Mouse (Mus musculus) macrophage (primary cell): ENCODE measurements around the gene Tmbim7. TPM values are rescaled to one million over a fixed set of nuclear protein-coding genes. Genes with fewer than 3 reads are reported as not detected.
"Not testable (repeated sequence)": the region's sequence is repeated elsewhere in the genome, so short reads cannot be mapped to it uniquely, and the experiment has no call there.

Experiments used
- H3K27ac ChIP-seq: fragments of 350-480 bp; formaldehyde crosslinking; 2 replicates; pipeline ENCODE4 v1.9.0; 2021
- H3K36me3 ChIP-seq: fragments of 350-480 bp; formaldehyde crosslinking; 2 replicates; pipeline ENCODE4 v1.9.0; 2021; ENCODE audit errors: inconsistent target
- H3K4me3 ChIP-seq: fragments of 350-480 bp; formaldehyde crosslinking; 2 replicates; pipeline ENCODE4 v1.9.0; 2021; ENCODE audit errors: inconsistent target
- H3K79me2 ChIP-seq: fragments of 350-480 bp; formaldehyde crosslinking; 2 replicates; pipeline ENCODE4 v1.9.0; 2021; ENCODE audit errors: inconsistent target
- WGBS: methylation state at CpG from one replicate; pipeline ENCODE4 v1.1.7; 2026; ENCODE audit warnings: inconsistent platforms; ENCODE audit not compliant: missing documents; 5-methylcytosine and 5-hydroxymethylcytosine counted together
- polyA plus RNA-seq: library from polyadenylated mRNA; stranded (reverse); fragments of 250-400 nt; gene quantifications from 3 replicates; pipeline ENCODE4 v1.2.4, GENCODE M21; 2018; ENCODE audit warnings: inconsistent platforms

Gene Tmbim7
- polyA plus RNA-seq, 1 experiment from 2014 or later = not detected

- peaks cover 38% of the 10 kb centered on the region for H3K79me2 ChIP-seq
- H3K36me3 ChIP-seq = no peaks in the 10 kb centered on the region
- no peak overlapping the region for H3K4me3 ChIP-seq
- H3K27ac ChIP-seq = no peak overlapping the region
- 0% methylated on average over 26 of the region's 46 CpGs for whole genome bisulfite sequencing
These were observed 3.3 kb upstream of the Tmbim7 start for GRCm38 (mm10) chr5:3647708-3648121.

DNA sequence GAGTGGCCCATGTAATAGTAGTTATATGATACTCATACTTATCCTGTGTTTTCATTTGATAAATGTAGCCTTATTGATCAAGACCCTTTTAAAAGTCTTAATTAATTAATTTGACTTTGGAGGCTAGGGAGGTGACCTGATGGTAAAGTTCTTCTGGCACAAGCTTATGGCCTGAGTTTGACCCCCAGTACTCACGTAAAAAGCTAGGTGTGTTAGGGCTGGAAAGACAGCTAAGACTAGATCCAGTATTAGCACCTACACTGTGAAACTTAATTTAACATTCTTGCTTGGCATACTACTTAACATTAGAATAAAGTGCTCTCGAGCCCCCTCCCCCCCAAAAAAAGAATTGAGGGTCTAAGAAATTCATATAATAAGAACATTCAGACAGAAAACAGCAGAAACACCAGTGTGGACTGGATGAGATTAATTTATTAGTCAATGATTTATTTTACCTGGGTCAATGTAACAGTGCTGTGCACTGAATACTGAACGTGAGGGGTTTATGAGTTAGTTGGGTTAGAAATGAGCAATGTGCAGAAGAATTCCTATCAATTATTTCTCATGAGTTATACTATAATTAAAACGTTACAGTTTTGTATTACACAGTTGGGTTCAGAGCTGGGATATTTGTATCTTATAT, 2.7 kb upstream of the Tmbim7 start:
- no peaks in the 10 kb centered on the region for H3K36me3 ChIP-seq
- WGBS = 50% methylated on average over 4 of the region's 4 CpGs
- H3K4me3 ChIP-seq = no peak overlapping the region
- peaks cover 36% of the 10 kb centered on the region for H3K79me2 ChIP-seq
- H3K27ac ChIP-seq = no peak overlapping the region

DNA sequence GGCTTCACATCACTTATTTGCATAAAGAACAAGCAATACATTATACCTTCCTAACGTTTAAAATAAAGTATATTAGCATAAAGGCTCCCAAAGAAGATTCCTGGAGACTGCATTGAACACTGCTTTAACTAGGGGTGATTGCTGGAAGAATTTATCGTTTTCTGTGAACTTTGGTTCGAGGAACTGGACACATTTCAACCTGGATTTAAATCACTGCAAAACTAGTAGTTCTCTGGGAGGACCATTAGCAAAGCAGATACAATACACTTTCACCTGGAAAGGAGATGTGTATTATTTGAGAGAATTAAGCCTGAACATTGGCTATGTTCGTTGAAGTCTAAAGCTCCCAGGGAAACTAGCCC, 2.2 kb upstream of the Tmbim7 start:
- H3K4me3 ChIP-seq = no peak overlapping the region
- 64% methylated on average over 4 of the region's 4 CpGs for WGBS

GRCm38 (mm10) chr5:3651621-3652020, 640 bp downstream of the Tmbim7 start:
- Histone ChIP-seq H3K4me3 (no peak overlapping the region), H3K79me2 (peaks cover 3% of the 10 kb centered on the region), H3K27ac (no peak overlapping the region), H3K36me3 (no peaks in the 10 kb centered on the region)
- WGBS = 49% methylated on average over 3 of the region's 5 CpGs

More for the DNA sequence above, 2.2 kb upstream of the Tmbim7 start:
- Histone ChIP-seq H3K79me2 (peaks cover 30% of the 10 kb centered on the region), H3K36me3 (no peaks in the 10 kb centered on the region), H3K27ac (no peak overlapping the region)

DNA sequence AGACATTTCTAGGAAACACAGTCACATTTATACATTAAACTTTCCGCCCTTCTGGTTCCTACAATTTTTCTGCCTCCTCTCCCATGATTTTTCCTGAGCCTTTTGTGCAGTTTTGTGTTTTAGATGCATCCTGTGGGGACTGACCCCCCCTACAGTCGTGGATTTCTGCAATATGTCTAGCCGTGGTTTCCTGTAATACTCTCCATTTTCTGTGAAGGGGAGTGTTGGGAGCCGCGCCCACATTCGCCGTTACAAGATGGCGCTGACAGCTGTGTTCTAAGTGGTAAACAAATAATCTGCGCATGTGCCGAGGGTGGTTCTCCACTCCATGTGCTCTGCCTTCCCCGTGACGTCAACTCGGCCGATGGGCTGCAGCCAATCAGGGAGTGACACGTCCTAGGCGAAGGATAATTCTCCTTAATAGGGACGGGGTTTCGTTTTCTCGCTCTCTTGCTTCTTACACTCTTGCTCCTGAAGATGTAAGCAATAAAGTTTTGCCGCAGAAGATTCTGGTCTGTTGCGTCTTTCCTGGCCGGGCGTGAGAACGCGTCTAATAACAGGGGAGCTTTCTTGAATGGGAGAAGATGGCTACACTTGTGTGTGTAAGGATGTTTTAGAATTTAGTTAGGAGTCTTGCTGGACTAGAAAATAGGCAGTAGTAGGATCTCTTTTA, 2.1 kb downstream of the Tmbim7 start:
- H3K27ac ChIP-seq, H3K79me2 ChIP-seq, H3K36me3 ChIP-seq, H3K4me3 ChIP-seq: not testable (repeated sequence)
- WGBS = 77% methylated on average over 11 of the region's 25 CpGs

- 44% methylated on average over 4 of the region's 4 CpGs for WGBS
- Histone ChIP-seq H3K79me2 (no peaks in the 10 kb centered on the region), H3K27ac (no peak overlapping the region), H3K4me3 (no peak overlapping the region), H3K36me3 (no peaks in the 10 kb centered on the region)
These were observed 2.8 kb downstream of the Tmbim7 start for GRCm38 (mm10) chr5:3653801-3654200.

DNA sequence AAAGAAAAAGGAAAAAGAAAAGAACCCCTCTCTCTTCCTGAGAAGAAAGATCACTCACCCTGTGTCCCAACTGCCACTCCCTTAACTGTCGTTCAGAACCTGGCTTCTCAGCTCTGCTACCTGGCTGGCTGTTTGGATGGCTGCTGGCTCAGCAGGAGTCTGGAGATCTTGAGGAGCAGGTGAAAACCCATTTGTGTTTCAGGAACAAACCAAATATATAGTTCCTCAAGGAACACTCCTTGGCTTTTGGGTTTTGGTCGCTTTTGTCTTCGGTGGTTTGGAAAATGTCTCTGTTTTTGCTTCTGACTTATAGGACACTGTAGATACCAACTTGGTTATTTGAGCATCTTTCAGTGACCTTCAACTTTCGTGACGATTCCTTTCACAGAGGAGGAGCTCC, 6.1 kb downstream of the Tmbim7 start, which contains the start of gene Gatad1:
Gene Gatad1 (minus strand): TSS at position 101 of the 400 bp plus-strand sequence.
- no peaks in the 10 kb centered on the region for H3K36me3 ChIP-seq
- 95% methylated on average over 5 of the region's 5 CpGs for WGBS
- H3K4me3 ChIP-seq = no peak within 1 kb of the TSS
- no peaks in the 10 kb centered on the region for H3K79me2 ChIP-seq
- H3K27ac ChIP-seq = no peak within 1 kb of the TSS

GRCm38 (mm10) chr5:3665225-3665624, 14.2 kb downstream of the Tmbim7 start:
- H3K79me2 ChIP-seq = no peaks in the 10 kb centered on the region
- no peaks in the 10 kb centered on the region for H3K36me3 ChIP-seq
- H3K4me3 ChIP-seq = no peak overlapping the region
- H3K27ac ChIP-seq = no peak overlapping the region
- WGBS = 79% methylated on average over 2 of the region's 2 CpGs

DNA sequence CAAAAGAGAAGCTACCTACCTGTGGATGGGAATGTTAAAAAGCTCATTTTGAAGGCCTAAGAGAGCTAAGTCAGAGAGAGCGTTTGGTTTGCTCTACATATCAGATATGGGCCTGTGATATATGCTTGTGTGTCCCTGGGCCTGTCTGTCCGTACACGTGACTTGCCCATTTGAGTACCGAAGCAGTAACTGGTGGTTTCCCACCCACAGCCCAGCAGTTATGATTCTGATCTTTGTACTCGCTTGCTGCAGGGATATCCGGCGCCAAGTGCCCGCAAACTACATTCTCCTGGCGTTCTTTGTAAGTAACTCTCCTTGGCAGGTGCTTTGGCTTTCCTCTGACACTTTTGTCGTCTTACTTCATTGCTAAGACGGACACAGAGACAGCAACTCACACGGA, 15.6 kb downstream of the Tmbim7 start:
- Histone ChIP-seq H3K36me3 (no peaks in the 10 kb centered on the region), H3K4me3 (no peak overlapping the region), H3K79me2 (no peaks in the 10 kb centered on the region), H3K27ac (no peak overlapping the region)
- 78% methylated on average over 12 of the region's 12 CpGs for WGBS

DNA sequence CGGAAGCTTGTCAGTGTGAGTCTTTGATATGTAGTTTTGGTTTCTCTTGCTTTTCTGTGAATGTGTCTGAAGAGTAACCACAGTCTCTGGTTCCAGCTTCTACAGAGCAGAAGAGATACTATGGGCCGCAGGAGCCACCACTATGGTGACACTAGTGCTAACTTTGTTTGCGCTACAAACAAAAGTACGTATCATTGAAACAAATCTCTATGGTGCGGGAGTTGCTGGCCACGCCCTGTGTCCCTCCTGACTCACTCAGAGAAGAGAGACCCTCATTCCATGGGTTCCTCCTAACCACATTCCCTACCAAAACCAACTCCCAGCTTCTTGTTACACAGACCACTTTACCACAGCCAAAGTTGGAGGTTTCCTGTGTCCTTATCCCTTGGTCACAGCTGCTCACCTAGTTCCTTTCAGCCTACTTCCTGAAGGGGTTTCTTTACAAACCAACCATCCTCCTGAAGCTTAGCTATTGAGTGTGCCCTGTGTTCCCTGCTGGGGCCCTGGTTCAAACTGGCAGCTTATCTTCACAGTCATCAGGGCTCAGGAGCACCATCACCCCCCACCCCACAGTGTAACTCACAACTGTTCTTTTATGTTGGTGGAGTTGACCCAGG, 19.1 kb downstream of the Tmbim7 start:
- 21% methylated on average over 6 of the region's 6 CpGs for WGBS
- H3K27ac ChIP-seq = no peak overlapping the region
- no peaks in the 10 kb centered on the region for H3K36me3 ChIP-seq
- H3K79me2 ChIP-seq = no peaks in the 10 kb centered on the region
- H3K4me3 ChIP-seq = no peak overlapping the region

DNA sequence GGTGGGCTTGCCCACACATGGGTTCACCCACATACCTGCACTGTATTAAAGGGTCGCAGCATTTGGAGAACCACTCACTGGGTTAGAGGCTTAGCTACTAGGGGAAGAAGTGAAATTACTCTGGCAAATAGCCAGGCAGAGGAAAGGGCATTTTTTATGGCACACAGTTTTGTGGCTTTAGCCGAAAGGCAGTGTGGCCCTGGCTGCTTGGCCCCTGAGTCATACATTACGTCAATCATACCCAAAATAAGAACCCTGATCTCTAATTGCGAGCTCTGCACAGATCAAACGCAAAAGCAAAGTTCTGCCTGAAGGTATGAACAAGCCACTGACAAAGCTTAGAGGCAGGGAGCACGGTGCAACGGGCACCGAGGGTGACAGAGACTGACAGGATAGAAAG, 37.3 kb downstream of the Tmbim7 start:
- 66% methylated on average over 8 of the region's 8 CpGs for WGBS
- Histone ChIP-seq H3K79me2 (no peaks in the 10 kb centered on the region), H3K4me3 (no peak overlapping the region), H3K36me3 (peaks cover 20% of the 10 kb centered on the region), H3K27ac (no peak overlapping the region)

DNA sequence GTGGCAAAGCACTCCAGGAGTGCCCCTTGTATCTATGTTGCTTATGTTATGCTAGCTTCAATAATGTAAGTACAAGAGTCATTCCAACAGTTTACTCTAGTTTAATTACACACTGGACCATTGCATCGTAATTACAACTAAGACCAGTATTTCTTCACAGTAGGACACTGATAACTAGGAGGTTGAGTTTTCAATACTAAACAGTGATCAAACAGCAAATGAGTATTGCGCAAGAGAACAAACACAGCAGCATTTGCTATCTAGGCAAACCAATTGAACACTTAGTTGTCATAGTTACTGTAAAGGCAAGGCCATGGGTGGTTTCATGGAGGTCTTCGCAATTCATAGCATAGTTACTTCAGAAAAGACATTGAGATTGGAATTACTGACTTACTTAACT, 40.3 kb downstream of the Tmbim7 start:
- H3K36me3 ChIP-seq = peaks cover 43% of the 10 kb centered on the region
- H3K79me2 ChIP-seq = no peaks in the 10 kb centered on the region
- WGBS = 97% methylated on average over 3 of the region's 3 CpGs
- no peak overlapping the region for H3K4me3 ChIP-seq
- H3K27ac ChIP-seq = no peak overlapping the region

GRCm38 (mm10) chr5:3692956-3693355, 42.0 kb downstream of the Tmbim7 start:
- Histone ChIP-seq H3K27ac (no peak overlapping the region), H3K79me2 (no peaks in the 10 kb centered on the region), H3K4me3 (no peak overlapping the region), H3K36me3 (peaks cover 43% of the 10 kb centered on the region)
- 96% methylated on average over 9 of the region's 9 CpGs for WGBS

DNA sequence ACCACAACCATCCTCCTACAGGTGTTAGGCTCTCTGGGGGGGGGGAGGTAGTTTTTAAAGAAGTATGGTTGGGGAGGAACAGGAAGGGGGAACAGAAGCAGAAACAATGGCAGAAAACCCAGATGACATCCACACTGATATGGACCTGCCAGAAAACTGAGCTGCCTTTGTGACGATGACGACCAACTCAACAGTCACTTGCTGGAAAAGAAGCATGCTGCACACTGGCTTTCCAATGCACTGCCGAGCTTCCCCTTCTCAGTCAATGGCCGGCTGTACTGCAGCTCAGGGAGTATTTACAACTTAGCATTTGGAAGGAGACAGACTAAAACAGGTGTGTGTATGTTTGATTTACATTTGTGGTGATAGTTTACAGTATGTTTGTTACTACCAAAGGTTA, 44.2 kb downstream of the Tmbim7 start:
- Histone ChIP-seq H3K27ac (no peak overlapping the region), H3K4me3 (no peak overlapping the region), H3K79me2 (no peaks in the 10 kb centered on the region), H3K36me3 (peaks cover 47% of the 10 kb centered on the region)
- 71% methylated on average over 4 of the region's 4 CpGs for WGBS

DNA sequence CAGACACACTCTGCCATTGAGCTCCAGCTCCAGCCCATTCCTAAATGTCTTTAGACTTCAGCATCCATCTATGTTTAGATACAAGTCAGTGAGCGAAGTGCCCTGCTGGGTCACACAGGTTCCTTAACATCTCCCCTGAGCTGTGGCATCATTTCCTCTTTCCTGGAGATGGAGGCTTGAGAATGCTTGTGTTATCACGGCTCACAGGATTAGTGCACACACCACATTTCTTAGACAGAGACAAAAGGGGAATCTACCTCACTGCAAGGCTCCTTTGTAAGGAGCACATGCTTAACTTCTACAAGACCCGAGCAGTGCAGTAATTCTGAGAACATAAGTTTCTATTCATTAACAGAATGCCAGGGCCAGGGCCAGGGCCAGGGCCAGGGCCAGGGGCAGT, 45.0 kb downstream of the Tmbim7 start:
- 72% methylated on average over 3 of the region's 3 CpGs for WGBS
- Histone ChIP-seq H3K36me3 (peaks cover 52% of the 10 kb centered on the region), H3K4me3 (no peak overlapping the region)

More for the DNA sequence above, 45.0 kb downstream of the Tmbim7 start:
- Histone ChIP-seq H3K79me2 (no peaks in the 10 kb centered on the region), H3K27ac (no peak overlapping the region)
